Mouse (Mus musculus): Measurements from ENCODE around the gene Kansl1.

Kansl1 gene

DNA sequence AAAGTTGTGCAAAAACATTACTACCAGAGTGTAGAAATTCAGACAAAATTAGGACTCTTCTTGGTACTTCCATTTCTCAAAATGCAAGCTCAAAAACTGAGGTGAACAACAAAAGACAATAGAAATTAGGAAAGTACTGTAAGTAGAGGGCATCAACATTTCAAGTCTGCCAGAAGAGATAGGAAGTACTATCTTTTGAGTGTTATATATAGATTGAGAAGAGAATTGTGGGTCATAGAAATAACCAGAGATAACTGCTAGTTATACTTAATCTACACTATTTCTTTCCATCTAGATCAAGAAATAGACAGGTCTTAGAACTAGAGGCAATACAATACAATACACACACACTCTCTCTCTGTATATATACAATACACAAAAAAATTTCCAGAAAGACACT, 30.2 kb downstream of the Kansl1 start:
- DNase-seq (ENCODE audit: low read depth): no peak

DNA sequence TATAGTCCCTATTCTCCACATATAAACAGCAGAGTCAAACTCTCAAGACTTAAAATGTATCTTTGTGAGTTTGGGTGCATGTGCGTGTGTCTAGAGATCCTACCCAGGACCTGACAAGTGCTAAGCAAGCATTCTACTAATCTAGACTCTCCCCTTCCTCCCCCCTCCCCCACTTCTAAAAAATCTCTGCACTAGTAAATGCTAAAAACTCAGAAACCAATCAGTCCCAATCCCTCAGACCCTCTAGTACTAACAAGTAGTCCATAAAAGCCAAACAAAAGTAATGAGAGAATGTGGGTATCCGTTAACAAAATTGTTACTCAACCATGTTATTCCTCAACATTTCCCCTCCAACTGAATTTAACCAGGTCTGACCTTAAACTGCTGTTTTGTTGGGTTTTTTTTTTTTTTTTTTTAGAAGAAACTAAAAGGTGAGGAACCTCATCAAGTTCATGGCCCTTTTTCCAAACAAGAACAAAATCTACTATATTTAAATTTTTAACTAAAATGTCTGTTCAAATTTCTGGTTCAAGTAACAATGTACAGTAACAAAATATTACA, 32.2 kb downstream of the Kansl1 start:
- no peak for DNase-seq (ENCODE audit: low read depth)

DNA sequence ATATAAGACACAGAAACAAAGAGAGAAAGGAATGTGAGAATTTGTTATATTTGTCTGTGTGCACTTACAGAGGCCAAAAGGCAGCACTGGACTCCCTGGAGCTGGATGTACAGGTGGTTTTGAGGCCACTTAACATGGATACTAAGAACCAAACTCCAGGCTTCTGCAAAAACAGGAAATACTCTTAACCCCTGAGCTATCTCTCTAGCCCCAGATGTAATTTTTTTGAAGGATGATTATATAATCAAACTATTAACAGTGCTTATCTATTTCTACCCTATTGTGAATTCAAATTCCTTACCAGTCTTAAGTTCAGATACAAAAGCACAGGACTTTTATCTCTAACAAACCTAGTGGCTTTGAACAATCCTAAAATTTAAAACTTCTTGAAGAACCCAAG, 32.9 kb downstream of the Kansl1 start:
- DNase-seq (ENCODE audit: low read depth): no peak

DNA sequence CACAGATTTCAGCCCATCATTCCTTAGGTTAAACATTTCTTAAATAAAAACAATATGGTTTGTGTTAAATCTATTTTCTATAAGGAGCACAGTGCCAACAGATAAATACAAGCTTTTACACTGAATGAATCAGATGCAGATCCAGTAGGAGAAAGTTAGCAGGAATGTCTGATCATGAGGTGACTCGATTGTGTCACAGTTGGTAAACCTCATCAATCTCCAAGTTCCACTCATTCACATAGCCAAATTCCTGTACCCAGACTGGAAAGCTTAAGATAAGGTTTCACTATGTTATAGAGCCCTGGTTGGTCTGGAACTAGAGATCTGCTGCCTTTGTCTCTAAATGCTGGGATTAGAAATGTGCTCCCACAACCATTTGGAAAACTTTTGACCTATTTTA, 33.5 kb downstream of the Kansl1 start:
- no peak for DNase-seq (ENCODE audit: low read depth)

DNA sequence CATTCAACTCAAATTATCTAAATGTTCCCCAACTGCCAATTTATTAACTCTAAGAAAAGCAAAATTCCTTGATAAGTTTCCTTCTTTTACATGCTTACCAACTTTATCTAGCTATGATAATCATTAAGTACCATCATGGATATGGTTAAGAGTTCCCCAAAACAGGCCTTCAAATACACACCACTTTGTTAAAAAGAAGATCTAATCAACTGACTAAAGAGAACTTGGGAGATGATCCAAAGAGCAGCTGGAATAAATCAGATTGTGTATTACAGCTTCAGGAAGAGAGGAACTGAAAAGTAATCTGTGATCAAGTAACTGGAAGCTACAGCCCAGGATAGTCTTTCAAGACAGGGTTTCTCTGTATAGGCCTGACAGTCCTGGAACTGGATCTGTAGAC, 36.4 kb downstream of the Kansl1 start:
- no peak for DNase-seq (ENCODE audit: low read depth)

DNA sequence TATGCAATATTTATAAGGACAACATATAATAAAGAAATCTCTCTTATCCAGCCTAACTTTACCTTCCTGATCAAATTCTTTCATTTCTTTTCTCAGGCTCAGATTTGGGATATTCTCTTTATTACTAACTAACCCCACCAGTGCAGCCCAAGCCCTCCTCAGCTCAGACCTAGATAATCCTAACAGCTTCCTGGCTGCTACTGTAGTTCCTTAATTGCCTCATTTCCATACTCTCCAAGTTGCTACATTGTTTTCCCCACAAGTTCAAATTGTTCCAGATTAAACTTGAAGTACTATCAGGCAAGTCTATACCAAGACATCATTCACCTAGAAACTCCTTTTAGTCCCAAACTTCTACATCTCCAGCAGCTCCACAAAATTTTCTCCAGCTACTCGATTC, 36.9 kb downstream of the Kansl1 start:
- no peak for DNase-seq (ENCODE audit: low read depth)

DNA sequence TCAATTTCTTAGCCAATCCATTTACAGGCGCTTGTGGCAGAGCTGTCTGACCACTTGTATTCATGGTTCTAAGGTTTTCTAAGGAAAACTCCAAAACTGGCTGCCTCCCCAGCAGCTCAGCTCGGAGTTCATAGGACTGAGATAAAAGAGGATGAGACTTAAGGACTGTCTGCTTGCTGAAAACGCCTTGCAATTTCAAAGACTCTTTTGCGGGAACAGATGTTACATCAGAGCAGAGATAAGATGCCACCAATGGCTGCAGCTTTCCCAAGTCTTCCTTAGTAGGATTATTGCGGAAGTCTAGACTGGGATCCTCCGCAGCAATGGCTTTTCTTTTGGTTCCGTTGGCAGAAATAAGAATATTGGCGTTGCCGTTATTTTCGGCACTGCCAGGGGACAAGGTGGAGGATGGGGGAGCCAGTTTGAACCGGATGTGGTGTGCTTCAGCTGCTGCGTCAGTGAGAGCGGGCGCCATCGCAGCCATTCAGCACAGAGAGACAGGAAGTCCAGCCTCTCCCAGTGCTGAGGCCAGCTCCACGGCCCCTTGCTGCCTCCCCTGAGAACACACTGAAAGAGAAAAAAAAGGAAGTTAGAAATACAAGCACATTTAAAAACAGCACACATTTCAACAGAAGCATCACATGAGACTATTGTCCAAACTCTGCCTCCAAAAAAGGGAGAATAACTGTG, 43.8 kb downstream of the Kansl1 start:
- DNase-seq (ENCODE audit: low read depth): no peak

DNA sequence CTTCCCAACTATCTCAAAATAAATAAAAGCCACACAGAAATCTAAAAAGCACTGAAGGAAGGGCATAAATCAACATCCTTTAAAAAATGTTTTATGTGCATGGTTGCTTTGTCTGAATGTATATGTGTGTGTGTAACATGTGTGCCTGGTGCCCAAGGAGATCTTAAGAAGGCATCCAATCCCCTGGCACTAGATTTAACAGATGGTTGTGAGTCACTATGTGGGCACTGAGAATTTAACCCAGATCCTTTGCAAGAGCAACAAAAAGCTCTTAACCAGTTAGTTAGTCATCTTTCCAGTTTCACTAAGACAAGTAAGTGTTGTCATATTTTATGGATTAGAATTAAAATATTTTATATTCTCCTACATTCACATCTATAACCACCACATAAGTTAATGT, 56.4 kb downstream of the Kansl1 start:
- DNase-seq (ENCODE audit: low read depth): no peak

DNA sequence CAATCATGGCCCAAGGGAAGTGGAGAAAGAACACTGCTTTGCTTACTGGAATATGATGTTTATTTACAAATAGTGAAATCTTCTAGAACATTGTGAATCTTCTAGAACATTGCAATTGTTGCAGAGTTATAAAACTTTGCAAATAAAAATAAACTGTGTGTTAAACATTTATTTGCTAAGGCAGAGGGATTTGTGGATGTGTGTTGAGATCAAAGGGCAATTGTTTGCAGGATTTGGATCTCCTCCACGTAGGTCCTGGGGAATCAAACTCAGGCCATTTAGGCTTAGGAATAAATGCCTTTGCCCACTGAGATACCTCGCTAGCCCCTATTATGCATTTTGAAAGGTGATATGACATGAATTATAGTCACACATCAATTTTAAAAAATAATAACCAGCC, 61.3 kb downstream of the Kansl1 start:
- no peak for DNase-seq (ENCODE audit: low read depth)

DNA sequence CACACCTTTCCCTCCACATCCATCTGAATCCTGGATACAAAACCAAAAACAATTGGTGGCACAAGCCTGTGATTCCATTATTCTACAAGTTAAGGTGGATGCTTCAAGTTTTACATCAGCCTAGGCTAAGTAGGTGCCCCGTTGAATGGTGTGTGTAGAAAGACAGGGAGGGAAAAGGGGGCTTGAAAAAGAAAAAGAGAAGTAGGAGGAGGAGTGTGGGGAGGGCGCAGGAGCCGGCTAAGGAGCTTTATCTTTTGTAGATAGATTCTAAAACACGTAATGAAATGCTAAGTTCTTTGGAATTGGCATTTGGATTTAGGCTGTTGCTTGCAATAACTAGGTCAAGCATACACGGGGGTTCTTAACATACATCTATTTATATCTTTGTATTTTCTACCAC, 67.7 kb downstream of the Kansl1 start:
- DNase-seq (ENCODE audit: low read depth): no peak

DNA sequence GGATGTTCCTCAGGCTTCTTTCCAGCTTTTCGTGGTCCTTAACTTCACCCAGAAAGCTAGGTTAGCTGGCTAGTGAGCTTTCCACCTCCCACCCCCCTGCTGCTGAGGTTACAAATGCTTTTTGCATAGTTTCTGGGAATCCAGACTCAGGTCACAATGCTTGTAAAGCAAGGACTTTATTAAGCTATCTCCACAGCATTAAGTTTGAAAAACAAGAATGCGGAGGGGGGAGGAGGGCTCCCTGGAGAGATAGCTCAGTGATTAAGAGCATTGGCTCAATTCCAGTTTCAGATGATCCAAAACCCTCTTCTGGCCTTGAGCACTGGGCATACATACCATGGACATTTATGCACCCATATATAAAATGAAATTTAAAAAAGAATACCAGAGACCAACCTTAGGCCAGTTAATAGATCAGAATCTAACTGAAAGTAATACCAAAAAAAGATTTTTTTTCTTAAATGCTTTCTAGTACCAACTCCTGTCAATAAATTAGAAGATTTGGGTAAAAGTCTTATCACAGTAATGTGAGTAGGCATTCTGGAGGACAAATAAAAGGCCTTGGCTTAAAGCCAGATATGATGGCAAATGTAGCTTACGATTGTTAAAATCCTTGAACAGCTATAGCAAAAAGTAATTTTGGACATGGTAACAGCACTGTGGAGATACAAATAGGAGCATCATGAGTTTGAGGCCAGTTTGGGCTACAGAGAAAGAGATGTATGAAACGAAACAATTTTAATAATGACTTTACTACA, 69.0 kb downstream of the Kansl1 start:
- DNase-seq (ENCODE audit: low read depth): no peak

DNA sequence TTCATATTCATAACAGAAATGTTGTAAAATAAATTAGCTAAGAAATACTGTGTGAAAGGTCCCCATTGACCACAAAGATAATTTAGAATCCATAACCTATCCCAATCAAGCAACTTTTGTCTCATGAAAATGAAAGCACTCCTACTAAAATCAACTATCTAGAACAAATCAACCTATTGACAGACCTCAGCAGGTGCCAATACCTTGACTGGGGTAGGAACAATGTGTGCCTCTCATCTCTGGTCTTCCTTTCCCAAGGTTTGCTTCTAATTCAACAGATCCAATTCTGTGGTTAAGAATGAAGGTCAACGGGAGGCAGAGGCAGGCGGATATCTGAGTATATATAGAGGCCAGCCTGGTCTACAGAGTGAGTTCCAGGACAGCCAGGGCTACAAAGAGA, 73.0 kb downstream of the Kansl1 start:
- DNase-seq (ENCODE audit: low read depth): no peak

DNA sequence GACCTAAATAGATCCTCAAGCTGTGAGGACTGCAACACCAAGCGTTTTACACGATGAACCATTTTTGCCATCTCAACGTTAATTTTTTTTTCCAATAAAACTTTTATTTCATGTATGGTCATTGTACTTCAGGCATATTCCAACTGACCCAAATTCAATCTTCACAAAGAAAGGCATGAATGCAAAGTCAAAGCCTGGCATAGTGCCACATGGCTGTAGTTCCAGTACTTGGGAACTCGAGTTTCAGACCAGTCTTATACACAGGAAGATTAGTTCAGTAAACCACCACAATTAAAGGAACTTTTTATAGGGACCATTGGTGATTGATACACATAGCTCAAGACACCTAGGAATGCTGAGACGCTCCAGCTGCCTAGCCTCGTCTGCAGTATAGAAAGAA, 75.5 kb downstream of the Kansl1 start:
- DNase-seq (ENCODE audit: low read depth): no peak

DNA sequence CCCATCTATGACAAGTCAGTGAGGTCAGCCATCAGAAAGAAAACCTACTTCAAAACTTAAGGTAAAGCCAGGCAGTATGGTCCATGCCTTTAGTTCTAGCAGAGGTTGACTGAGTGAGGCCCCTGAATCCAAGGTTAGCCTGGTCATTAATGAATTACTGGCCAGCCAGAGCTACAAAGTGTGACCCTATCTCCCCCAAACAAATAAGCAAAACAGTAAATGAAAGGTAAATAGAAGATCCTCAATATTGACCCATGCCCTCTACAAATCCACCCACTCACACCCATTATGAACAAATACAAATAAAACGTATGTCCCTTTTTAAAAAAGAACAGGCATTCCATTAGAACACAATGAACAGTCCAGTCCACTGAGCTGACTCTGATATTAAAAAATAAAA, 76.5 kb downstream of the Kansl1 start:
- DNase-seq (ENCODE audit: low read depth): no peak

DNA sequence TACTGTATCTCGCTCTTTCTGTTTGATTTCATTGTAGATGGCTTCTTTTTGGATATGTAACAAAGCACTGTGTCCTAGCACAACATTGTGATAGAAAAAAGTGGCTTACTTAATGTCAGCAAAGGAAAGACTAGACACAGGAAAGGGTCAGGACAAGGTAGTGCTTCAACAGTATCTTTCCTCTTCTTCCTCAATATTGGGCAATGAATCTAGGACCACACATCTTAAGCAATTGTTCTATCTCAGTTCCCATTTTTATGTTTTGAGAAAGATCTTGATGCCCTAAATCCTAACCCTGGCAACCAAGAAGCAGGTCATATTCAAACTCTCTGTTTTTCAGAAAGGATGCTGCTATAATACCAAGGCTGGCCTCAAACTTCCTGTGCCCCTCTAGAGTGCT, 81.4 kb downstream of the Kansl1 start:
- no peak for DNase-seq (ENCODE audit: low read depth)

DNA sequence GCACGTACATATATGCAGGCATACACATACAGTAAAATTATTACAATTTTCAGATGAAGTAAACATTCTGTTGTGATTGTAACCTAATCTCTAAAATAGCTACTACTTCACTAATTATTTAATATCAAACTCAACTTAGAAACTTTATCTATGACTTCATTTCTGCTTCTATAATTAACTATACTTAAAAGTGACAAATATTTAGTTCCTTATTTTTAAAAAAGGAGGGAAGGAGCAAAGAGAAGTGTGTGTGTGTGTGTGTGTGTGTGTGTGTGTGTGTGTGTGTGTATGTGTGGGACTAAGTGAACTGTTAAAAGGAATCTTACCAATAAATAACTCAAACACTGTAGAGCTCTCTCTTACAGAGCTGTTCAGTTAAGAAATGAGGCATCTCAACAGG, 82.1 kb downstream of the Kansl1 start:
- no peak for DNase-seq (ENCODE audit: low read depth)

DNA sequence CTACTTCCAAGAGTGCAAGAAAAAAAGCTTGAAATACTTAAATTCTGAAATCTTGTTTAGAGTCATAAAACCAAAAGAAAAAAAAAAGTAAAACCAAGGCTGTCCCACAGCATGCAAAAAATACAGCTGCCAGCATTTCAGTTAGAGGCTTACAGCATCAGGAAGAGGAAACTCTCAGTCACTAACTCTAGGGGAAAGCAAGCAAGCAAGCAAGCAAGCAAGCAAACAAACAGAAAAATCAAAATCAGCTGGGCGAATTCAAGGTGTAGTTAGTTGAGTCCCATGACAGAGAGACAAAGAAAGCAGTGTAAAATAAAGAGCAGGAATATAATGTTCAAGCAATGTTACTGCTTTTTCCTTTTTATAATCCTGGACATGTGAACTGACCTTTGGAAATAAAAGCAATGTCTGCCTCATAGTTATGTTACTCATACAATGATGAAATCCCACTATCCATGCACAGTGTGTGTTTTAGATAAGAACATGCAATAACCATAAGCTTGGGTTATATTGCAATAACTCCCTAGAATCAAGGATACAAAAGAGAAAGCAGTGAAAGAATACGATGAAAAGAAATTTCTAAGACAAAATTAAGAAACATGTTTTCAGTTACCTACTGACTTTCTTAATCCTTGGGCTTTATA, 85.4 kb downstream of the Kansl1 start:
- DNase-seq (ENCODE audit: low read depth): no peak

DNA sequence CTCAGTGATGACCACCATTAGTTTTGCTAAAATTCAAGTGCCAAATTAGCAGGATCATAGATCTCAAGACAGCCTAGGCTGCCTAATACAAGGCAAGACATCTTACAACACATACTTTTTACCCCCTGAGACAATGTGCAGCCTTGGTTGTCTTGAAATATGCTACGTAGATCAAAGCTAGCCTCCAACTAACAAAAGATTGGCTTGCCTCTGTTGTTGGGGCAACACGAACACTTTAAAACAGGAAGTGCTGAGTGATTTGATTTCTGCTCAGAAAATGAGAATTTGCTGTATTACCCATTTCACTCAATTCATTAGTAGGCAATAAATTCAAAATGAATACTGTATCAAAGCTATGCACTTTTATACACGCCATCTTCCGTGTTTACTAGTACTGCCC, 86.8 kb downstream of the Kansl1 start:
- DNase-seq (ENCODE audit: low read depth): no peak

DNA sequence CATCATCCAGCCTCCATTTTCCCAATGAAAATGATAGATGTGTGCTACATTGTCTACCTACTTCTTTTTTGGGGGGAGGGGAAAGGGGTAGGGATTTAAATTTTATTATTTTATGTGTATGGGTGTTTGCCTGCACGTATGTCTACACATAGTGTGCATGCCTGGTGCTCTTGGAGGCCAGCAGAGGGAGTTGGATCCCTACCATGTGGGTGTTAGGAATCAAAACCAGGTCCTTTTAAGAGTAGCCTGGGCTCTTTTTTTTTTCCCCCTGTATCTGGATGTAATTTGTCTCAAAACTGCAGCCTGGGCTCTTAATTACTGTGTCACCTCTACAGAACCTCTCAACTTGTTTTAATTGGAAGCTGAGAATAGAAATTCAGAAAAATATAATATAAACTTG, 89.0 kb downstream of the Kansl1 start:
- no peak for DNase-seq (ENCODE audit: low read depth)

DNA sequence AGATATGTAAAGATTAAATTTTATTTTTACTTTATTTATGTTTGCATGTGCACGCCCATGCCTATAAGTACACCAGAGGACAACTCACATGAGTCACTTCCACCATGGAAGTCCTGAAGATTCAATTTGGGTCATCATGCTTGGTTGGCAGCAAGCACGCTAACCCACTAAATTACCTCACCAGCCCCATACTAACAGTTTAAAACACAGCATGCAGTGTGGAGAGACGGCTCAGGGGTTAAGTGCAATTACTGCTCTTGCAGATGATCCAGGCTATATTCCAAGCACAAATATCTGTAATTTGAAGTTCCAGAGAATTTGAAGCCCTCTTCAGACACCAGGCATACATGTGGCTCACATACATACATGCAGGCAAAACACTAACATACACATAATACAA, 92.4 kb downstream of the Kansl1 start:
- no peak for DNase-seq (ENCODE audit: low read depth)

DNA sequence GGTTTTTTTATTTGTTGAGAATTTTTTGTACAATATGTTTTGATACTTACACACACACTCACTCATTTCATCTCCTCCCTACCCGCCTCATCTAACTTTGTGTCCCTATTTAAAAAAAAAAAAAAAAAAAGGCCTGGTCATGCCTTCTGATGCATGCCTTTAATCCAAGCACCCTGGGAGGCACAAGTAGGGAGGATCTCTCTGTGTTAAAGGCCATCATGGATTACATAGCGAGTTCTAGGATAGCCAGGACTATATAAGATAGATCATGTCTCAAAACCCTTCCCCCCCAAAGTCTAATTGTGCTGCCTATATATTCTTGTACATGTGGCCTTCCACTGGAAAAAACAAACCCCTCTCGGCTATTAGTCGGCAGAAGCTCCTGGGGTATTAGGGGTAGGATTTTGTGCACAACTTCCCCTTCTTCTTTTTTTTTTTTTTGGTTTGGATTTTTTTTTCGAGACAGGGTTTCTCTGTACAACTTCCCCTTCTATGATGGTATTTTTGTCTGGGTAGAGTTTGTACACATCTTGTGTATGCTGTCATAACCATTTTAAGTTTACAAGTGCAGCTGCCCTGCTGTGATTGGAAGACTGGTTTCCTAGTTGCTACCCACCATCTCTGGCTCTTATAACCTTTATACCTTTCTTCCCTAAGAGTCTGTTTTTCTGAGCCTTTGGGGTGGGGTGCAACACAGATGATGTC, 101.0 kb downstream of the Kansl1 start:
- no peak for DNase-seq (ENCODE audit: low read depth)

DNA sequence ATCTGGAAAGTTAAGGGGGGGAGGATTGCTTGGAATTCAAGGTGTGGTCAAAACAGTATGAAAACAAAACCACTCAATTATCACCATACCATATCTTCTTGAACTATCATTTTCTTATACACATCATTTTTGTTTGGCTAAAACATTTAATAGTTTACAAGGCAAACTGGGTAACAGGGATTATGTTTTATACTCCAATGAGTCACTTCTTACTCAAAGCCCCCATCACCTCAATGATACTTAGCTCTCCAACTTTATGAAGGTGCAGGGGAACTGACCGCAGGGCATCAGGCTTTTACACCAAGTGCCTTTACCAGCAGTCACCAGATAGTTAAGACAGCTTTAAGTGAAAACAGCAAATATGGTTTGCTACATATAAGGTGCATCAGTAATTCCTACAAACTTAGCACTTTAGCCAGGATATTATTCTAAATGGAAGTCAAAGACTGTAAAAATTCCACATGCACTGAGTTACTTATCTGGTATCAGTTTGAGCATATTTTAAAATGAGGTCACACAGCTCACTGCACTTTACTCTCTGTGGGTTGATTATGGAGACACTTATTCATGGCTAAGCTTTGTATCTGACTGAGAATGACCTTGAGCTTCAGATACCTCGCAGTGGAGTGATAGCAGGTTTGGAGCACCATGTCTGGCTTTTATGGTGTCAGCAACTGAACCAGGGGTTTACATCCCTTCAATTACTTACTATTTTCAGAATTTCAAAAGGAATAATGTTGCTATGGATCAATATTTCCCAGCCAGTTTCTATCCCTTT, 104.6 kb downstream of the Kansl1 start:
- no peak for DNase-seq (ENCODE audit: low read depth)

Measured in c-Kit-positive CD71-negative TER-119-negative erythroid progenitor cells, embryonic 14.5 days (primary cell).